Mouse (Mus musculus) macrophage (primary cell): Measurements from ENCODE around the gene Drosha. TPM values are rescaled to one million over a fixed set of nuclear protein-coding genes. Genes with fewer than 3 reads are reported as not detected.
"Not testable (repeated sequence)": the region's sequence is repeated elsewhere in the genome, so short reads cannot be mapped to it uniquely, and the experiment has no call there.

Source experiments
- H3K27ac ChIP-seq: fragments of 350-480 bp; formaldehyde crosslinking; 2 replicates; pipeline ENCODE4 v1.9.0; 2021
- H3K36me3 ChIP-seq: fragments of 350-480 bp; formaldehyde crosslinking; 2 replicates; pipeline ENCODE4 v1.9.0; 2021; ENCODE audit errors: inconsistent target
- H3K4me3 ChIP-seq: fragments of 350-480 bp; formaldehyde crosslinking; 2 replicates; pipeline ENCODE4 v1.9.0; 2021; ENCODE audit errors: inconsistent target
- H3K79me2 ChIP-seq: fragments of 350-480 bp; formaldehyde crosslinking; 2 replicates; pipeline ENCODE4 v1.9.0; 2021; ENCODE audit errors: inconsistent target
- WGBS: methylation state at CpG from one replicate; pipeline ENCODE4 v1.1.7; 2026; ENCODE audit warnings: inconsistent platforms; ENCODE audit not compliant: missing documents; 5-methylcytosine and 5-hydroxymethylcytosine counted together
- polyA plus RNA-seq: library from polyadenylated mRNA; stranded (reverse); fragments of 250-400 nt; gene quantifications from 3 replicates; pipeline ENCODE4 v1.2.4, GENCODE M21; 2018; ENCODE audit warnings: inconsistent platforms

The Drosha gene
- polyA plus RNA-seq, 1 experiment from 2014 or later, result 25.8 TPM

- peaks cover 49% of the 10 kb centered on the region for H3K36me3 ChIP-seq
- H3K4me3 ChIP-seq, result no peak overlapping the region
- 98% methylated on average over 9 of the region's 10 CpGs for WGBS
- no peak overlapping the region for H3K27ac ChIP-seq
- H3K79me2 ChIP-seq, result no peaks in the 10 kb centered on the region
Observed at GRCm38 (mm10) chr15:12916314-12916815, 91.8 kb downstream of the Drosha start.

GRCm38 (mm10) chr15:12919326-12919966 lies 94.8 kb downstream of the Drosha start:
- peaks cover 51% of the 10 kb centered on the region for H3K36me3 ChIP-seq
- not testable (repeated sequence) for H3K27ac ChIP-seq, H3K4me3 ChIP-seq, H3K79me2 ChIP-seq
- WGBS, result 92% methylated on average over 11 of the region's 11 CpGs

- H3K4me3 ChIP-seq, result no peak overlapping the region
- WGBS, result 94% methylated on average over 23 of the region's 24 CpGs
- no peak overlapping the region for H3K27ac ChIP-seq
- no peaks in the 10 kb centered on the region for H3K79me2 ChIP-seq
- H3K36me3 ChIP-seq, result peaks cover 51% of the 10 kb centered on the region
Observed at GRCm38 (mm10) chr15:12919967-12920870, 95.6 kb downstream of the Drosha start.

- Histone ChIP-seq H3K27ac (no peak overlapping the region), H3K79me2 (no peaks in the 10 kb centered on the region), H3K4me3 (no peak overlapping the region), H3K36me3 (peaks cover 57% of the 10 kb centered on the region)
- WGBS, result 79% methylated on average over 6 of the region's 6 CpGs
Observed at GRCm38 (mm10) chr15:12921901-12922300, 97.3 kb downstream of the Drosha start.

- H3K36me3 ChIP-seq, result peaks cover 44% of the 10 kb centered on the region
- no peak overlapping the region for H3K27ac ChIP-seq
- no peak overlapping the region for H3K4me3 ChIP-seq
- H3K79me2 ChIP-seq, result no peaks in the 10 kb centered on the region
- WGBS, result 38% methylated on average over 6 of the region's 6 CpGs
Observed at GRCm38 (mm10) chr15:12923826-12924225, 99.2 kb downstream of the Drosha start.

- 86% methylated on average over 5 of the region's 5 CpGs for WGBS
- no peak overlapping the region for H3K4me3 ChIP-seq
- peaks cover 19% of the 10 kb centered on the region for H3K36me3 ChIP-seq
- no peak overlapping the region for H3K27ac ChIP-seq
- no peaks in the 10 kb centered on the region for H3K79me2 ChIP-seq
Observed at GRCm38 (mm10) chr15:12931481-12931880, 106.9 kb downstream of the Drosha start.

- Histone ChIP-seq H3K4me3 (no peak overlapping the region), H3K36me3 (no peaks in the 10 kb centered on the region), H3K27ac (no peak overlapping the region), H3K79me2 (no peaks in the 10 kb centered on the region)
- WGBS, result 94% methylated on average over 10 of the region's 10 CpGs
Observed at GRCm38 (mm10) chr15:12936217-12936732, 111.7 kb downstream of the Drosha start.

- not testable (repeated sequence) for H3K27ac ChIP-seq, H3K36me3 ChIP-seq, H3K4me3 ChIP-seq, H3K79me2 ChIP-seq
- WGBS, result 92% methylated on average over 3 of the region's 3 CpGs
Observed at GRCm38 (mm10) chr15:12937326-12937725, 112.7 kb downstream of the Drosha start.

GRCm38 (mm10) chr15:12941106-12941505 lies 116.5 kb downstream of the Drosha start:
- no peaks in the 10 kb centered on the region for H3K36me3 ChIP-seq
- no peak overlapping the region for H3K4me3 ChIP-seq
- WGBS, result 91% methylated on average over 9 of the region's 9 CpGs
- no peaks in the 10 kb centered on the region for H3K79me2 ChIP-seq
- no peak overlapping the region for H3K27ac ChIP-seq

GRCm38 (mm10) chr15:12941651-12942180 lies 117.1 kb downstream of the Drosha start:
- H3K79me2 ChIP-seq, result no peaks in the 10 kb centered on the region
- 81% methylated on average over 14 of the region's 14 CpGs for WGBS
- H3K27ac ChIP-seq, result no peak overlapping the region
- no peaks in the 10 kb centered on the region for H3K36me3 ChIP-seq
- H3K4me3 ChIP-seq, result no peak overlapping the region

- Histone ChIP-seq H3K27ac (no peak overlapping the region), H3K79me2 (no peaks in the 10 kb centered on the region), H3K36me3 (no peaks in the 10 kb centered on the region), H3K4me3 (no peak overlapping the region)
- WGBS, result 93% methylated on average over 4 of the region's 4 CpGs
Observed at GRCm38 (mm10) chr15:12942424-12942823, 117.8 kb downstream of the Drosha start.

- WGBS, result 84% methylated on average over 5 of the region's 5 CpGs
- H3K79me2 ChIP-seq, result no peaks in the 10 kb centered on the region
- H3K36me3 ChIP-seq, result no peaks in the 10 kb centered on the region
- H3K27ac ChIP-seq, result no peak overlapping the region
- no peak overlapping the region for H3K4me3 ChIP-seq
Observed at GRCm38 (mm10) chr15:12958051-12958450, 133.4 kb downstream of the Drosha start.

GRCm38 (mm10) chr15:12962179-12962578 lies 137.6 kb downstream of the Drosha start:
- Histone ChIP-seq H3K4me3 (no peak overlapping the region), H3K27ac (no peak overlapping the region), H3K79me2 (no peaks in the 10 kb centered on the region), H3K36me3 (no peaks in the 10 kb centered on the region)
- 86% methylated on average over 10 of the region's 10 CpGs for WGBS

GRCm38 (mm10) chr15:12965209-12965608 lies 140.6 kb downstream of the Drosha start:
- H3K36me3 ChIP-seq, result no peaks in the 10 kb centered on the region
- H3K4me3 ChIP-seq, result no peak overlapping the region
- no peak overlapping the region for H3K27ac ChIP-seq
- no peaks in the 10 kb centered on the region for H3K79me2 ChIP-seq
- 97% methylated on average over 5 of the region's 5 CpGs for WGBS

- Histone ChIP-seq H3K36me3 (no peaks in the 10 kb centered on the region), H3K4me3 (no peak overlapping the region), H3K27ac (no peak overlapping the region), H3K79me2 (no peaks in the 10 kb centered on the region)
- WGBS, result 84% methylated on average over 8 of the region's 8 CpGs
Observed at GRCm38 (mm10) chr15:12968815-12969214, 144.2 kb downstream of the Drosha start.
